Mouse (Mus musculus) layer of hippocampus, postnatal 14 days (tissue): Measurements from ENCODE around the gene Fam181a. TPM values are rescaled to one million over a fixed set of nuclear protein-coding genes. Genes with fewer than 3 reads are reported as not detected.

Source experiments
- DNase-seq, 2 experiments: peaks; one replicate each; pipeline ENCODE4 v3.0.0; 2021 to 2022; ENCODE audit warnings: low spot score in 2 of 2, mixed read lengths in 1 of 2
- total RNA-seq, 2 experiments: library from RNA; stranded (reverse); gene quantifications; 2 replicates each; pipeline ENCODE4 v1.2.3; 2021

Gene Fam181a
- total RNA-seq, 2 experiments from 2014 or later: 2.1 to 2.2 TPM

DNA sequence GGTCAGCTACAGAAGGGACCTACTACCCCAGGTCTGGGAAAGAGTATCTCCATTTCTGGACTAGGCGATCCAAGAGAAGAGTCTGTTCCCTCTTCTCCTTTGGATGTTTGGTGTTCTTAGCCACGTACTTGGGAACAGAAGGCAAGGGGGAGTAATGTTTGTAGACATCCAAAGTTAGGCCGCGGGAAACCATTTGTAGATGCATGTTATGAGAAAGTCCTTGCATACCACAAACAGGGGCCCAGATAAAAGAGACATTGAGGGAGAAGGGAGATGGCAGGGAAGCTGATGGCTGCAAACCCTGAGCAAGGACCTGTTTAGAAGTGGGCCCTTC lies 45.6 kb downstream of the Fam181a start:
- no peak for DNase-seq

DNA sequence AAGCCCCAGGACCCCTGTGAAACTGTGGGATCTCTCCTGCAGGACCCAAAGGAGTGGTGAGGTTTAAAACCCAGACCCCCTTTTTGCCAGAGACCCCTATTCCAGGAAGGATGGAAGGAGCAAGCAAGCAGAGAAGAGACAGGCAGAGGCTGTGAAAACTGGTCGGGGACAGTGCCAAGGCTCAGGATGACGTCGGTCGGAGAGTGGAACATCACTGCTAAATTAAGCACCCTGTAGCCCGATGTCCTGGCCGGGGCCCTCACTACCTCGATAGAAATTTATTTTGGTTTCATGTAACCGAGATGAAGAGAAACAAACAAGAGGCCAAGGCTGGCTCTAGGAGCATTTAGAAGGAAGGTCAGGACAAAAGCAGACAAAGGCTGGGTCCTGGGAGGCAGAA lies 47.4 kb downstream of the Fam181a start:
- no peak for DNase-seq

DNA sequence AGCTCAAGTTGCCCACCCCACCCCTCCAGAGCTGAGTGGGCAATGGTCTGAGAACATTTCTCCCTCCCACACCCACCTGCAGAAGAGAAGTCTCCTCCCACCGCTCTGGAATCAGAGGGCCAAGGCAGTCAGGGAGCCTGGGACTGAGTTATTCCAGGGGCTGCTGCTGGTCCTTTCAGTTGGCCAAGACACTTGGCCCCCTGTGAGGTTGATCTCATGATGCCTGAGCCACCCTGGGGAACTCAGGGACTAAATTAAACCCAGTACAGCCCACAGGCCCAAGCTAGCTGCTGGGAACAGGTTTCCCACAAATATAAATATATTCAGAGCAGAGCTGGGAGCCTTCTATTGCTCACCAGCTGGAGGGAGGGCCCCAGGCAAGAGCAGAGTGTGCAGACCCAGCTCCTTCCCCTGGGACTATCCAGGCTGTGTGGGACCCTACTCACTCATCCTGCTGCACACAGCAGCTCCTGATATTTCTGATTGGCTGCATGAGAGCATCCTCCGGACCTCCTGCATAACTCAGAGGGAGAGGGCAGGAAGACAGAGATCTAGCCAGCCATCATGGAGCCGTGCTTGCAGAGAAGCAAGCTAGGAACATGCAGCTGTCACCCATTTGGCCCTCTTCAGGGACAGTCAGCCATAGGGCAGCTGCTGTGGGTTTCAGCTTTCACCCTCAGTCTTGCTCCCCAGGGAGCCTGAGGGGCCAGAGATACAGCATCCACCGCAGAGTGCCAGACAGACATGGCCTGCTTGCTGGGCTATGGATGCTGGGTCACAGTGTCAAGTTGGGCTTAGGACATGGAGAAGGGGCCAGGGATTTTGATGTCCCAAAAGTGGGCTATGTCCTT lies 48.4 kb downstream of the Fam181a start:
- no peak for DNase-seq

DNA sequence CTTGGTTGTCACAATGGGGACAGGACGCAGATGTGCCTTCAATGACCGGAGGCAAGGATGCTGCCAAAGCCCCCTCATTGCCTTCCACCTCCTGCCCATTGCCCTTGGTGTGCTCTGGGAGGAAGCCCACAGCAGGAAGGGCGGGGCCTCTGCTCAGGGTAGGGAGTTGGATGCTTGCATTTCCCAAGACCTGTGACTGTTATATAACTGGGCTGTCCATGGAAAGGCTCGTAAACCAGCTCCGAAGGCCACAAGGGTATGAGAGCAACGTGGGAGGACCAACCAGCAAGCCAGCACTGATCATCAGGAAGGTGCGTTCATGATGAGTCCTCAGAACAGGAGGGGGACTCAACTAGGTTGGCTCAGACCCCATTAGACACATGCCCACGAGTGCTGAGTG lies 50.0 kb downstream of the Fam181a start:
- DNase-seq: no peak

DNA sequence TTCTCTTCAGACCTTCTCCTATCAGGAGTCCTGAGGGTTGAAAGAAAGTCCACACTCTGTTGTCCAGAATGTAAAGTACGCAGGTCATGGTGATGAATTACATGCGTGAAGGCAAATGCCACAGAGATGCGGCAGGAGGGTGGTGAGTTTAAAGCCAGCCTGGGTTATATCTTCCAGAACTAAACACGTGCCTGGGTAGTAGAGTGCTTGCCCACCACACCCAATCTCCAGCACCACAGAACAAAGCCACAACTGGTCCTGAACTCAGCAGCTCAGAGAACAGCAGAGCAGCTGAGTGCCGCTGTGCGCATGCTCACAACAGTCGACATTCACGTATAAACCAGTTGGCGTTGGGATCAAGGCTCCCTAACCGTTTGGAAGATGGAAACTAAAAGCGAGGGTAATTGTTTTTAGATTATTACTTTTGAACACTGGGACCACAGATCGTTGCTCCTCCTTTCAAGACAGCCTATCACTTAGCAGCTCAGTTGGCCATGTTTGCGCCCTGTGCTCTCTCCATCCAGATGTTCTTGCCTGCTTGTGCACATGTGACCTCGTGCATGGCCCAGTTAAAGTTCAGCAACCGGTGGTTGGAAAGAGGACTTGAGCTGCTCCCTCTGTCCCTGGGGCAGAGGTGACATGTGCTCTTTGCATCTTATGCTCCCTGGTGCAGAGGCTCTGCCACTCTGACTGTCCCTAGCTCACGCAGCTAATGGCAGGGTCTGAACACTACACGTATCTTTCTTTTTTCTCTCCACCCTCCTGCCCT lies 50.9 kb downstream of the Fam181a start:
- DNase-seq: no peak

DNA sequence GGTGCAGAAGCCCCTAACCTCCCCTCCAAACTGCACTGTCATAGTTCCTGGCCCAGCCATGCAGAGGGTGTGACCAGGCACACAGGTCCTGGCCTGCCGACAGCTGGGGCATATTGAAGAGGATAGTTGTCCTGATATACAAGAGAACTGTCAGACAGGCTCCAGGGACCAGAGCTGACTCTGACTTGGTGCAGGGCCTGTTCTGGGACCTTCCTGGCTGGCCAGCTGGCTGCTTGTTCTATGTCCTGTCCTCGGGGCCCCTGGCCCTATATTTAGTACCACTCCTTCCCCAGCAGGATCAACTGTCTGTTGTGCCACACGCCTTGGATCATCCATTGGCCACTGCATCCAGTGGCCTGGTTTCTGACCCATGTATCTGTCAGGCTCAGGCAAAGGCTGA lies 51.6 kb downstream of the Fam181a start:
- no peak for DNase-seq

Other genes with a start within 250 kb of the Fam181a start
- 1 to 10 TPM; 4.8 to 7.9 TPM for gene Prima1, start 68.8 kb upstream of the Fam181a start, total RNA-seq
- gene Asb2, start 45.0 kb downstream of the Fam181a start, total RNA-seq: 1 to 10 TPM; 1.9 TPM
- gene Otub2, start 77.7 kb downstream of the Fam181a start, total RNA-seq: 10 to 100 TPM; 45.3 to 47.3 TPM
- 1 to 10 TPM; 2.0 to 3.4 TPM for gene 9330161L09Rik, start 96.8 kb downstream of the Fam181a start, total RNA-seq
- gene Ddx24, start 114.9 kb downstream of the Fam181a start, total RNA-seq: 100 to 1,000 TPM; 166 to 196 TPM
- 10 to 100 TPM; 54.1 to 54.8 TPM for gene Ifi27, start 123.2 kb downstream of the Fam181a start, total RNA-seq
- gene Ifi27l2a, start 132.7 kb downstream of the Fam181a start, total RNA-seq: 1 to 10 TPM; 2.0 to 2.8 TPM
- gene Ifi27l2b, start 146.2 kb downstream of the Fam181a start, total RNA-seq: not detected
- gene Ppp4r4, start 221.3 kb downstream of the Fam181a start, total RNA-seq: 10 to 100 TPM; 31.6 to 37.8 TPM